ENCODE assay signal across 22 mouse cellular contexts in genomic region chr14:121895316-121895715, GRCm38 (mm10). TPM values are rescaled to one million over a fixed set of nuclear protein-coding genes. Genes with fewer than 3 reads are reported as not detected.
DNase-seq lines count a peak whose midpoint lies in the region; ATAC-seq and TF ChIP-seq lines count a peak whose summit lies in the region.
"Had no signal": no experiment of that assay in that cellular context is flagged by ENCODE, and none has a peak within 500 bp of the region (broad histone marks: within the 10 kb centered on the region; RNA-seq: fewer than 3 reads in every experiment).

No protein-coding gene starts in this region.

- H3K27ac ChIP-seq in gastrocnemius, adult 2 months: peak overlapping the region; percentile 35
- peak overlapping the region; percentile 66; the same call in 1 of the 2 replicates for H3K27ac ChIP-seq in spleen, adult 2 months (ENCODE audit: insufficient read depth, low read length)
- H3K27ac ChIP-seq in hindbrain, embryonic 14.5 days: no peak overlapping the region
- H3K27ac ChIP-seq: embryonic facial prominence, embryonic 13.5 days; forebrain, embryonic 13.5 days; heart, embryonic 13.5 days had no signal

- no peak for ATAC-seq in hindbrain, embryonic 14.5 days (ENCODE audit: low FRiP score)
- ATAC-seq: forebrain, embryonic 13.5 days; forebrain, postnatal 0 days; hindbrain, embryonic 16.5 days had no signal

- H3K27me3 ChIP-seq in spleen, adult 2 months (ENCODE audit: control insufficient read depth, insufficient read depth, low read length): no peaks in the 10 kb centered on the region
- H3K27me3 ChIP-seq in hindbrain, embryonic 14.5 days (ENCODE audit: control insufficient read depth, insufficient read depth, low read length): no peaks in the 10 kb centered on the region
- H3K27me3 ChIP-seq: embryonic facial prominence, embryonic 13.5 days; forebrain, embryonic 13.5 days; heart, embryonic 13.5 days had no signal

- H3K4me1 ChIP-seq in spleen, adult 2 months (ENCODE audit: control insufficient read depth, insufficient read depth, insufficient read length): peaks cover 19% of the 10 kb centered on the region; the same call in 1 of the 2 replicates
- no peaks in the 10 kb centered on the region for H3K4me1 ChIP-seq in hindbrain, embryonic 14.5 days (replicated peaks; ENCODE audit: control insufficient read depth, insufficient read depth, low read length)

- H3K9me3 ChIP-seq in hindbrain, embryonic 14.5 days (ENCODE audit: control insufficient read depth, low read length): no peaks in the 10 kb centered on the region
- H3K9me3 ChIP-seq: embryonic facial prominence, embryonic 13.5 days; forebrain, embryonic 13.5 days; heart, embryonic 13.5 days had no signal

- no peak overlapping the region for H3K4me2 ChIP-seq in hindbrain, embryonic 14.5 days (replicated peaks)
- H3K4me2 ChIP-seq: embryonic facial prominence, embryonic 13.5 days; forebrain, embryonic 13.5 days; heart, embryonic 13.5 days had no signal

- TF ChIP-seq POLR2A in spleen, adult 2 months (IDR thresholded peaks at IDR 0.05; ENCODE audit: low read depth, low read length): no peak

- TF ChIP-seq CTCF in gastrocnemius, adult 2 months (IDR thresholded peaks at IDR 0.05): no peak
- TF ChIP-seq CTCF in spleen, adult 2 months (IDR thresholded peaks at IDR 0.05; ENCODE audit: extremely low read depth, insufficient read depth, insufficient read length, insufficient replicate concordance): no peak

- no peak for DNase-seq in gastrocnemius, adult 2 months
- no peak for DNase-seq in gastrocnemius, postnatal 4 days (ENCODE audit: low spot score in 2 of 2)
- DNase-seq in spleen, adult 2 months (ENCODE audit: low read depth in 1 of 2, low spot score in 2 of 2): no peak
- DNase-seq in spleen, adult 12 weeks (ENCODE audit: low spot score): no peak
- peak; percentile 41 for DNase-seq in induced T-regulatory cell, adult 2 months (ENCODE audit: low read depth)
- peak; percentile 55 to 75 for DNase-seq in natural killer cell, adult 2 months (ENCODE audit: low spot score in 2 of 2)
- DNase-seq in hindbrain, embryonic 14.5 days (ENCODE audit: low spot score): no peak
- no peak for DNase-seq in kidney, adult 8-10 months
- DNase-seq: adrenal gland, adult 2 months; adrenal gland, postnatal 25 days; cerebellum, adult 18-20 months; cerebellum, adult 9-11 months; cerebellum, postnatal 36 days; forebrain, postnatal 0 days; gastrocnemius, postnatal 36 days; heart, adult 18-20 months; heart, postnatal 36 days had no signal

- no peak overlapping the region for H3K9ac ChIP-seq in hindbrain, embryonic 14.5 days
- H3K9ac ChIP-seq: embryonic facial prominence, embryonic 13.5 days; forebrain, embryonic 13.5 days; forebrain, postnatal 0 days; heart, embryonic 13.5 days had no signal

- 64% methylated on average over 4 of the region's 4 CpGs for WGBS in spleen, adult 2 months
- 92% methylated on average over 4 of the region's 4 CpGs for WGBS in hindbrain, embryonic 14.5 days

- H3K36me3 ChIP-seq in spleen, adult 2 months (ENCODE audit: control insufficient read depth, insufficient read depth, low read length): no peaks in the 10 kb centered on the region
- H3K36me3 ChIP-seq in hindbrain, embryonic 14.5 days (replicated peaks; ENCODE audit: control insufficient read depth, insufficient read depth): 0 out of 2 replicates have a peak, but pooled peaks cover 4% of the 10 kb centered on the region

- intact Hi-C loops in gastrocnemius, adult 2 months (cut with DNase I): no loop called here

- no peak overlapping the region for H3K4me3 ChIP-seq in gastrocnemius, adult 2 months
- H3K4me3 ChIP-seq in spleen, adult 2 months (ENCODE audit: extremely low read depth, insufficient read depth, insufficient read length): no peak overlapping the region
- no peak overlapping the region for H3K4me3 ChIP-seq in hindbrain, embryonic 14.5 days (replicated peaks; ENCODE audit: low read length)
- H3K4me3 ChIP-seq: embryonic facial prominence, embryonic 13.5 days; forebrain, embryonic 13.5 days; heart, embryonic 13.5 days had no signal

RNA-seq across cellular contexts. Expression of gene Ubac2, which starts 16.9 kb away (rescaled TPM):
- 10 to 100 TPM; 31.5 to 35.8 TPM for total RNA-seq in gastrocnemius, adult 2 months (2021)
- 10 to 100 TPM; 28.4 to 30.6 TPM for total RNA-seq in gastrocnemius, postnatal 4 days (2021)
- polyA plus RNA-seq in spleen, adult 2 months (2012; rRNA removed): 45.3 and 61.2 TPM in 2 replicates
- polyA plus RNA-seq in hindbrain, embryonic 14.5 days (2014; fragmentation: Nextera tagmentation; extraction: Ambion mirVana): 49.6 and 51.2 TPM in 2 replicates

RNA-seq across cellular contexts. Expression of gene Gpr18, which starts 20.3 kb away (rescaled TPM):
- total RNA-seq in gastrocnemius, adult 2 months (2021): not detected
- not detected for total RNA-seq in gastrocnemius, postnatal 4 days (2021)
- 91.9 and 111 TPM in 2 replicates for polyA plus RNA-seq in spleen, adult 2 months (2012; rRNA removed)
- polyA plus RNA-seq in hindbrain, embryonic 14.5 days (2014; fragmentation: Nextera tagmentation; extraction: Ambion mirVana): 0.40 TPM in 1 of 2 replicates, not detected in the other
- total RNA-seq: forebrain, postnatal 0 days; gastrocnemius, adult 8-10 months; gastrocnemius, postnatal 36 days had no signal
- polyA plus RNA-seq: forebrain, postnatal 0 days; heart, embryonic 13.5 days had no signal

Comparison
In these comparisons a context has a peak if more than half of its experiments do, and no peak if none do; other contexts are left out.
1. DNase-seq: peak in induced T-regulatory cell, adult 2 months (single experiment) and natural killer cell, adult 2 months (2 of 2); none in gastrocnemius, adult 2 months (single experiment), gastrocnemius, postnatal 4 days (0 of 2), spleen, adult 2 months (0 of 2), spleen, adult 12 weeks (single experiment), hindbrain, embryonic 14.5 days (single experiment) and kidney, adult 8-10 months (0 of 2).